In genomic region chr14:19963961-19964505, GRCm38 (mm10) we compare ENCODE assay signal across 14 mouse cellular contexts. TPM values are rescaled to one million over a fixed set of nuclear protein-coding genes. Genes with fewer than 3 reads are reported as not detected.
DNase-seq lines count a peak whose midpoint lies in the region; ATAC-seq lines count a peak whose summit lies in the region.
"Had no signal": no experiment of that assay in that cellular context is flagged by ENCODE, and none has a peak within 500 bp of the region (broad histone marks: within the 10 kb centered on the region; RNA-seq: fewer than 3 reads in every experiment).

No protein-coding gene starts in this region.

- 38% methylated on average over 5 of the region's 5 CpGs for WGBS in embryonic facial prominence, embryonic 14.5 days
- 45% methylated on average over 5 of the region's 5 CpGs for WGBS in intestine, embryonic 16.5 days

- H3K9ac ChIP-seq in embryonic facial prominence, embryonic 14.5 days (ENCODE audit: low read depth, low read length): no peak overlapping the region
- no peak overlapping the region for H3K9ac ChIP-seq in intestine, embryonic 16.5 days (ENCODE audit: low read depth, low read length)
- H3K9ac ChIP-seq: heart, embryonic 13.5 days; limb, embryonic 13.5 days had no signal

- H3K4me2 ChIP-seq in embryonic facial prominence, embryonic 14.5 days (ENCODE audit: low read depth, low read length): no peak overlapping the region
- no peak overlapping the region for H3K4me2 ChIP-seq in intestine, embryonic 16.5 days (ENCODE audit: low read depth, low read length)
- H3K4me2 ChIP-seq: heart, embryonic 13.5 days; limb, embryonic 13.5 days had no signal

- H3K4me3 ChIP-seq in embryonic facial prominence, embryonic 14.5 days (ENCODE audit: low read depth, low read length): no peak overlapping the region
- no peak overlapping the region for H3K4me3 ChIP-seq in intestine, embryonic 16.5 days (ENCODE audit: low read length)
- H3K4me3 ChIP-seq: heart, embryonic 13.5 days; limb, embryonic 13.5 days had no signal

- ATAC-seq in frontal cortex, adult (ENCODE audit: low TSS enrichment): 0 out of 2 replicates have a peak, but pooled peaks have one; percentile 18
- peak; percentile 71 for ATAC-seq in embryonic facial prominence, embryonic 14.5 days (ENCODE audit: low read depth)
- peak; percentile 95 for ATAC-seq in intestine, embryonic 16.5 days

- H3K27ac ChIP-seq in embryonic facial prominence, embryonic 14.5 days (replicated peaks; ENCODE audit: low read depth, low read length): no peak overlapping the region
- peak overlapping the region; percentile 37; the same call in 1 of the 2 replicates for H3K27ac ChIP-seq in intestine, embryonic 16.5 days (ENCODE audit: low read length)
- H3K27ac ChIP-seq: heart, embryonic 13.5 days; limb, embryonic 13.5 days; macrophage had no signal

- peaks cover 3% of the 10 kb centered on the region; the same call in 1 of the 2 replicates for H3K9me3 ChIP-seq in embryonic facial prominence, embryonic 14.5 days (ENCODE audit: control insufficient read depth, low read length)
- no peaks in the 10 kb centered on the region for H3K9me3 ChIP-seq in intestine, embryonic 16.5 days (ENCODE audit: control insufficient read depth, low read length)
- H3K9me3 ChIP-seq: heart, embryonic 13.5 days had no signal

- 0 out of 2 replicates have a peak, but pooled peaks cover 17% of the 10 kb centered on the region for H3K4me1 ChIP-seq in embryonic facial prominence, embryonic 14.5 days (ENCODE audit: control insufficient read depth, insufficient read depth, low read length)
- no peaks in the 10 kb centered on the region for H3K4me1 ChIP-seq in intestine, embryonic 16.5 days (ENCODE audit: control insufficient read depth, insufficient read depth, low read length)

- no peaks in the 10 kb centered on the region for H3K27me3 ChIP-seq in embryonic facial prominence, embryonic 14.5 days (replicated peaks; ENCODE audit: control insufficient read depth, insufficient read depth, low read length)
- no peaks in the 10 kb centered on the region for H3K27me3 ChIP-seq in intestine, embryonic 16.5 days (replicated peaks; ENCODE audit: control insufficient read depth, insufficient read depth, low read length)
- H3K27me3 ChIP-seq: heart, embryonic 13.5 days; limb, embryonic 13.5 days had no signal

- H3K36me3 ChIP-seq in embryonic facial prominence, embryonic 14.5 days (ENCODE audit: control insufficient read depth, insufficient read depth, low read length): no peaks in the 10 kb centered on the region
- H3K36me3 ChIP-seq in intestine, embryonic 16.5 days (ENCODE audit: control insufficient read depth, insufficient read depth, low read length): no peaks in the 10 kb centered on the region
- H3K36me3 ChIP-seq: heart, embryonic 13.5 days; limb, embryonic 13.5 days had no signal

- no peak for DNase-seq in frontal cortex, postnatal 14 days (ENCODE audit: low spot score in 2 of 2)
- peak; percentile 48 for DNase-seq in 3T3-L1 (ENCODE audit: low read depth, low spot score)
- peak; percentile 80 for DNase-seq in embryonic facial prominence, embryonic 14.5 days (ENCODE audit: low spot score)
- DNase-seq in right cerebral cortex, adult 2 months (ENCODE audit: low spot score in 2 of 2): no peak
- no peak for DNase-seq in ovary, postnatal 10 days (ENCODE audit: low spot score)
- DNase-seq in embryo, embryonic 9.5 days (ENCODE audit: extremely low spot score): no peak
- DNase-seq: B cell, adult 2 months; kidney, adult 11 months; spleen, adult 18-20 months had no signal

RNA-seq across cellular contexts. Expression of gene Gng2, which starts 13.4 kb away (rescaled TPM):
- 59.3 and 63.5 TPM in 2 replicates for polyA plus RNA-seq in embryonic facial prominence, embryonic 14.5 days (2014; fragmentation: Nextera tagmentation; extraction: Ambion mirVana)
- polyA plus RNA-seq in intestine, embryonic 16.5 days (2015; fragmentation: Nextera tagmentation; extraction: Ambion mirVana): 40.5 and 49.1 TPM in 2 replicates

Comparison
In these comparisons a context has a peak if more than half of its experiments do, and no peak if none do; other contexts are left out.
1. ATAC-seq: peak in every context shown above with its lines; median percentile 95 in intestine, embryonic 16.5 days; 71 in embryonic facial prominence, embryonic 14.5 days; 18 in frontal cortex, adult.
2. DNase-seq: peak in 3T3-L1 (single experiment) and embryonic facial prominence, embryonic 14.5 days (single experiment); none in frontal cortex, postnatal 14 days (0 of 2), right cerebral cortex, adult 2 months (0 of 2), ovary, postnatal 10 days (single experiment) and embryo, embryonic 9.5 days (single experiment).